Comparison of ENCODE assay signal across 9 mouse cellular contexts in genomic region chr11:118362971-118363518, GRCm38 (mm10). TPM values are rescaled to one million over a fixed set of nuclear protein-coding genes. Genes with fewer than 3 reads are reported as not detected.
DNase-seq lines count a peak whose midpoint lies in the region; ATAC-seq and TF ChIP-seq lines count a peak whose summit lies in the region.
"Had no signal": no experiment of that assay in that cellular context is flagged by ENCODE, and none has a peak within 500 bp of the region (broad histone marks: within the 10 kb centered on the region; RNA-seq: fewer than 3 reads in every experiment).

No protein-coding gene starts in this region.

- DNase-seq in adrenal gland, adult (ENCODE audit: inconsistent age in 2 of 2, low spot score in 1 of 2), result peak; percentile 53 to 73
- no peak for DNase-seq in adrenal gland, adult 8-10 months
- peak; percentile 77 to 88 for DNase-seq in heart, adult 18-20 months
- peak; percentile 43 for DNase-seq in kidney, adult 18-20 months
- peak; percentile 78 for DNase-seq in lung, embryonic 14.5 days
- DNase-seq in spleen, adult 12 weeks (ENCODE audit: low spot score), result no peak

- no peaks in the 10 kb centered on the region for H3K36me3 ChIP-seq in lung, embryonic 14.5 days (ENCODE audit: insufficient read depth)
- H3K36me3 ChIP-seq in neural tube, embryonic 13.5 days, result no peaks in the 10 kb centered on the region

- peaks cover 27% of the 10 kb centered on the region for H3K4me1 ChIP-seq in lung, embryonic 14.5 days (ENCODE audit: insufficient read depth)
- peaks cover 14% of the 10 kb centered on the region for H3K4me1 ChIP-seq in neural tube, embryonic 13.5 days (replicated peaks)

- no peaks in the 10 kb centered on the region for H3K27me3 ChIP-seq in lung, embryonic 14.5 days (ENCODE audit: insufficient read depth, low read length)
- no peaks in the 10 kb centered on the region for H3K27me3 ChIP-seq in neural tube, embryonic 13.5 days

- TF ChIP-seq CTCF in lung, embryonic 14.5 days (IDR thresholded peaks at IDR 0.05; ENCODE audit: low read depth), result no peak

- H3K9ac ChIP-seq in lung, embryonic 14.5 days, result peak overlapping the region; percentile 14; the same call in 1 of the 2 replicates
- H3K9ac ChIP-seq in neural tube, embryonic 13.5 days, result 0 out of 2 replicates have a peak overlapping the region, but pooled peaks have one; percentile 22

- H3K9me3 ChIP-seq in lung, embryonic 14.5 days (ENCODE audit: low read depth, low read length), result no peaks in the 10 kb centered on the region
- no peaks in the 10 kb centered on the region for H3K9me3 ChIP-seq in neural tube, embryonic 13.5 days

- 1% methylated on average over 8 of the region's 8 CpGs for WGBS in lung, embryonic 14.5 days
- WGBS in neural tube, embryonic 13.5 days, result 8% methylated on average over 8 of the region's 8 CpGs

- no peak overlapping the region for H3K4me3 ChIP-seq in lung, embryonic 14.5 days (ENCODE audit: low read depth, low read length)
- H3K4me3 ChIP-seq in neural tube, embryonic 13.5 days, result no peak overlapping the region

- H3K27ac ChIP-seq in lung, embryonic 14.5 days (ENCODE audit: low read depth), result peak overlapping the region; percentile 81
- H3K27ac ChIP-seq in neural tube, embryonic 13.5 days (replicated peaks), result peak overlapping the region; percentile 49

- H3K4me2 ChIP-seq in lung, embryonic 14.5 days, result peak overlapping the region; percentile 43
- H3K4me2 ChIP-seq in neural tube, embryonic 13.5 days, result no peak overlapping the region

- ATAC-seq in common myeloid progenitor, adult 5-6 weeks (replicated peaks; ENCODE audit: low read depth, poor library complexity, severe bottlenecking), result peak; percentile 83
- peak; percentile 88 for ATAC-seq in lung, embryonic 14.5 days (ENCODE audit: insufficient read depth)
- no peak; the same call in 1 of the 2 replicates for ATAC-seq in neural tube, embryonic 13.5 days (ENCODE audit: low read depth)

RNA-seq across cellular contexts. Expression of gene Timp2, which starts 7.5 kb away (rescaled TPM):
- total RNA-seq in adrenal gland, adult 8-10 months (2022), result 100 to 1,000 TPM in 3 of 4 experiments, 10 to 100 TPM in 1; 95.5 to 261 (median 186) TPM
- 8.9 and 24.3 TPM in 2 replicates for total RNA-seq in common myeloid progenitor, adult 5-6 weeks (2017)
- total RNA-seq in heart, adult 18-20 months (2021), result 100 to 1,000 TPM in 1 of 2 experiments, 10 to 100 TPM in 1; 75.0 to 102 TPM
- 87.3 and 90.4 TPM in 2 replicates for polyA plus RNA-seq in lung, embryonic 14.5 days (2014; fragmentation: Nextera tagmentation; extraction: Ambion mirVana)
- polyA plus RNA-seq in neural tube, embryonic 13.5 days (2015; fragmentation: Nextera tagmentation; extraction: Ambion mirVana), result 56.4 and 57.5 TPM in 2 replicates

RNA-seq across cellular contexts. Expression of gene Cep295nl, which starts 20.7 kb away (rescaled TPM):
- 1 to 10 TPM in 2 of 4 experiments, under 1 TPM in 2; 0.41 to 2.9 (median 1.6) TPM for total RNA-seq in adrenal gland, adult 8-10 months (2022)
- not detected in 2 replicates for total RNA-seq in common myeloid progenitor, adult 5-6 weeks (2017)
- under 1 TPM; 0.39 to 0.42 TPM for total RNA-seq in heart, adult 18-20 months (2021)
- 0.57 and 0.62 TPM in 2 replicates for polyA plus RNA-seq in lung, embryonic 14.5 days (2014; fragmentation: Nextera tagmentation; extraction: Ambion mirVana)
- polyA plus RNA-seq in neural tube, embryonic 13.5 days (2015; fragmentation: Nextera tagmentation; extraction: Ambion mirVana), result 0.13 TPM in 1 of 2 replicates, not detected in the other
- polyA plus RNA-seq: large intestine, adult 2 months had no signal

RNA-seq across cellular contexts. Expression of gene Lgals3bp, which starts 38.8 kb away (rescaled TPM):
- total RNA-seq in adrenal gland, adult 8-10 months (2022), result 100 to 1,000 TPM in 2 of 4 experiments, 10 to 100 TPM in 2; 88.8 to 112 (median 98.8) TPM
- 107 and 108 TPM in 2 replicates for total RNA-seq in common myeloid progenitor, adult 5-6 weeks (2017)
- 10 to 100 TPM; 19.6 to 34.9 TPM for total RNA-seq in heart, adult 18-20 months (2021)
- 2.9 and 3.8 TPM in 2 replicates for polyA plus RNA-seq in lung, embryonic 14.5 days (2014; fragmentation: Nextera tagmentation; extraction: Ambion mirVana)
- 2.7 and 4.2 TPM in 2 replicates for polyA plus RNA-seq in neural tube, embryonic 13.5 days (2015; fragmentation: Nextera tagmentation; extraction: Ambion mirVana)

RNA-seq across cellular contexts. Expression of gene Cant1, which starts 55.8 kb away (rescaled TPM):
- total RNA-seq in adrenal gland, adult 8-10 months (2022), result 10 to 100 TPM; 36.8 to 39.6 (median 37.9) TPM
- total RNA-seq in common myeloid progenitor, adult 5-6 weeks (2017), result 12.1 and 21.0 TPM in 2 replicates
- 10 to 100 TPM; 17.5 to 18.6 TPM for total RNA-seq in heart, adult 18-20 months (2021)
- 27.7 and 31.4 TPM in 2 replicates for polyA plus RNA-seq in lung, embryonic 14.5 days (2014; fragmentation: Nextera tagmentation; extraction: Ambion mirVana)
- 25.7 and 28.2 TPM in 2 replicates for polyA plus RNA-seq in neural tube, embryonic 13.5 days (2015; fragmentation: Nextera tagmentation; extraction: Ambion mirVana)

Comparison
In these comparisons a context has a peak if more than half of its experiments do, and no peak if none do; other contexts are left out.
1. DNase-seq: peak in adrenal gland, adult (2 of 2), heart, adult 18-20 months (2 of 2), kidney, adult 18-20 months (single experiment) and lung, embryonic 14.5 days (single experiment); none in adrenal gland, adult 8-10 months (single experiment) and spleen, adult 12 weeks (single experiment).